Mouse (Mus musculus): ENCODE measurements at regions not wholly inside any gene's neighbourhood (a gene's known extent, or its start where the extent isn't known, plus 50 kb on each side); places are given as distances from the start of the nearest gene placed in this dataset.

- Histone ChIP-seq H3K4me1 (ENCODE audit: control insufficient read depth in 1 of 2, insufficient read depth in 2 of 2, low read length in 2 of 2) (no peaks in the 10 kb centered on the region), H3K79me2 (ENCODE audit: control insufficient read depth, insufficient read depth, low read length, poor library complexity) (no peaks in the 10 kb centered on the region), H3K36me3 (ENCODE audit: control insufficient read depth in 1 of 2, insufficient read depth in 2 of 2, low read length in 2 of 2) (no peaks in the 10 kb centered on the region), H3K4me3 (ENCODE audit: control insufficient read depth in 1 of 2, insufficient read depth in 1 of 2, low read depth in 2 of 2, low read length in 2 of 2) (no peak overlapping the region), H3K27me3 (ENCODE audit: control insufficient read depth in 1 of 2, insufficient read depth in 2 of 2, low read length in 2 of 2) (no peaks in the 10 kb centered on the region), H3K27ac (ENCODE audit: control insufficient read depth, low read depth, low read length) (no peak overlapping the region), H3K9ac (ENCODE audit: control insufficient read depth, low read depth, low read length, poor library complexity, severe bottlenecking) (no peak overlapping the region), H3K9me3 (replicated peaks; ENCODE audit: insufficient read depth, low read length) (no peaks in the 10 kb centered on the region)
- TF ChIP-seq NRF1 (IDR thresholded peaks at IDR 0.05; ENCODE audit: insufficient read depth, low read depth, low read length, poor library complexity, severe bottlenecking) (no peak), MYC (IDR thresholded peaks at IDR 0.05; ENCODE audit: low read depth, low read length) (no peak), CHD2 (IDR thresholded peaks at IDR 0.05; ENCODE audit: low read length) (no peak), USF2 (IDR thresholded peaks at IDR 0.05; ENCODE audit: borderline replicate concordance in 1 of 2, insufficient read depth in 1 of 2, low read depth in 1 of 2, low read length in 2 of 2) (no peak), MAFK (IDR thresholded peaks at IDR 0.05; ENCODE audit: borderline replicate concordance, low read depth, low read length) (no peak), TBP (IDR thresholded peaks at IDR 0.05; ENCODE audit: low read depth, low read length) (no peak), MYB (IDR thresholded peaks at IDR 0.05; ENCODE audit: low read depth, low read length) (no peak), GATA1 (IDR thresholded peaks at IDR 0.05; ENCODE audit: low read depth, low read length) (no peak)
- DNase-seq (ENCODE audit: low read depth, low spot score), result no peak
These were observed 523.5 kb upstream of the Mpdz start for GRCm38 (mm10) chr4:81966054-81966623.

- H3K4me1 ChIP-seq (ENCODE audit: control insufficient read depth in 1 of 2, insufficient read depth in 2 of 2, low read length in 2 of 2), result no peaks in the 10 kb centered on the region
- H3K4me3 ChIP-seq (ENCODE audit: control insufficient read depth in 1 of 2, insufficient read depth in 1 of 2, low read depth in 2 of 2, low read length in 2 of 2), result no peak overlapping the region
- DNase-seq (ENCODE audit: low read depth, low spot score), result no peak
- no peaks in the 10 kb centered on the region for H3K79me2 ChIP-seq (ENCODE audit: control insufficient read depth, insufficient read depth, low read length, poor library complexity)
- no peak for TF ChIP-seq SMC3 (IDR thresholded peaks at IDR 0.05; ENCODE audit: low read depth, low read length)
- no peak for TF ChIP-seq POLR2AphosphoS2 (IDR thresholded peaks at IDR 0.05; ENCODE audit: low read length)
- no peak for TF ChIP-seq ZC3H11A (IDR thresholded peaks at IDR 0.05; ENCODE audit: low read depth, low read length)
- no peak for TF ChIP-seq USF1 (IDR thresholded peaks at IDR 0.05; ENCODE audit: low read depth, low read length)
- no peak for TF ChIP-seq NELFE (IDR thresholded peaks at IDR 0.05; ENCODE audit: low read depth, low read length)
- TF ChIP-seq SIN3A (IDR thresholded peaks at IDR 0.05; ENCODE audit: low read length), result no peak
- no peak for TF ChIP-seq BHLHE40 (IDR thresholded peaks at IDR 0.05; ENCODE audit: borderline replicate concordance, low read depth, low read length)
- no peak for TF ChIP-seq CTCF (IDR thresholded peaks at IDR 0.05 in 2 of 3, conservative IDR thresholded peaks at IDR 0.05 in 1 of 3; ENCODE audit: control insufficient read depth in 1 of 3, insufficient read depth in 1 of 3, low read depth in 2 of 3, low read length in 3 of 3, poor library complexity in 1 of 3, severe bottlenecking in 1 of 3)
- no peak for TF ChIP-seq USF2 (IDR thresholded peaks at IDR 0.05; ENCODE audit: borderline replicate concordance in 1 of 2, insufficient read depth in 1 of 2, low read depth in 1 of 2, low read length in 2 of 2)
- TF ChIP-seq CHD2 (IDR thresholded peaks at IDR 0.05; ENCODE audit: low read length), result no peak
- TF ChIP-seq GATA1 (IDR thresholded peaks at IDR 0.05; ENCODE audit: low read depth, low read length), result no peak
- TF ChIP-seq MYC (IDR thresholded peaks at IDR 0.05; ENCODE audit: low read depth, low read length), result no peak
- no peaks in the 10 kb centered on the region for H3K27me3 ChIP-seq (ENCODE audit: control insufficient read depth in 1 of 2, insufficient read depth in 2 of 2, low read length in 2 of 2)
- no peaks in the 10 kb centered on the region for H3K9me3 ChIP-seq (replicated peaks; ENCODE audit: insufficient read depth, low read length)
- H3K9ac ChIP-seq (ENCODE audit: control insufficient read depth, low read depth, low read length, poor library complexity, severe bottlenecking), result no peak overlapping the region
- no peaks in the 10 kb centered on the region for H3K36me3 ChIP-seq (ENCODE audit: control insufficient read depth in 1 of 2, insufficient read depth in 2 of 2, low read length in 2 of 2)
- H3K27ac ChIP-seq (ENCODE audit: control insufficient read depth, low read depth, low read length), result no peak overlapping the region
These were observed 520.5 kb upstream of the Mpdz start for GRCm38 (mm10) chr4:81963112-81963511.

Measured in MEL (cell line).